Mouse (Mus musculus) right cerebral cortex, postnatal 36 days (tissue): Measurements from ENCODE around the gene Ajap1.

ENCODE experiments used
- DNase-seq, 2 experiments: peaks; one replicate each; pipeline ENCODE4 v3.0.0; 2022; ENCODE audit warnings: low spot score in 2 of 2, mixed read lengths in 1 of 2

Ajap1 gene

DNA sequence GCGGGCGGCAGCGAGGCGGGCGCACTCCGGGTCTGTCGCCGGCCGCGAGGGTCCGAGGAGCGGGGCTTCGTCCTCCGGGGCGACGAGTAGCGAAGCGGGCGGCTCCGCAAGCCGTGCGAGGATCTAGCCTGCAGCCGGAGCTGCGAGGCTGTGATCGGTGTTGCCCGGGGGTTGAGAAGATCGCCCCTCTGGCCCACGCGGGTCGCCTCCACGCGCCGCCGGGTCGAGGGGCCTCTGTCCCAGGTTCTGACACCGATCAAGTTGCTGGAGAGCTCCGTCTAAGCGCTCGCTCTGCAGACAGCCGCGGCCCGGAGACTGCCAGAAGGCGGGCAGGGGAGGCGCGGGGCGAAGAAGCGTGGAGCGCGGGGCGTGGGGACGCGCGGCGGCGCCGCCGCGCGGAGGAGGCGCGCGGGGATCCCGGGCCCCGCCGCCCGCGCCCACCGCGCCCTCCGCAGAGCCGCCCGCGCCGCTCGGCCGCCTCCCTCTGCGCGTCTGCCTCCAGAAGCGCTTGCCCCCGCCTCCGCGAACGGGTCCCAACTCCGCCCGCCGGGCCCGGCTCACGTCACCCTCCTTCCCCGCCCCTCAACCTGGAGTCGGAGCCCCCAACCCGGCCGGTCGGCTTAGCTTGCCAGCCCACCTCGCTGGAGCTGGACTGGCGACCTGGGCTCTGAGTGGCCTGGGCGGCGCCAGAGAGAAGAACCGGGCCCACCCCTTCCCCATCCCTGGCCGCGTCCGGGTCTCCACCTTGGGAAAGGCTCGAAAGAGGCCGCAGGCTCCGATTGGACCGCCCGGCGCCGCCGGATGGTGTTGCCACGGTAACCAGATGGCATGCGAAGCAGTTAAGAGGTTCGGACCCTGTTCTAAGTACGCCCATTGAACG lies at the start of gene Ajap1:
Gene Ajap1, minus strand, starts transcription at position 353 of the 880 bp plus-strand sequence.
- DNase-seq, result peak; percentile 70 to 74

DNA sequence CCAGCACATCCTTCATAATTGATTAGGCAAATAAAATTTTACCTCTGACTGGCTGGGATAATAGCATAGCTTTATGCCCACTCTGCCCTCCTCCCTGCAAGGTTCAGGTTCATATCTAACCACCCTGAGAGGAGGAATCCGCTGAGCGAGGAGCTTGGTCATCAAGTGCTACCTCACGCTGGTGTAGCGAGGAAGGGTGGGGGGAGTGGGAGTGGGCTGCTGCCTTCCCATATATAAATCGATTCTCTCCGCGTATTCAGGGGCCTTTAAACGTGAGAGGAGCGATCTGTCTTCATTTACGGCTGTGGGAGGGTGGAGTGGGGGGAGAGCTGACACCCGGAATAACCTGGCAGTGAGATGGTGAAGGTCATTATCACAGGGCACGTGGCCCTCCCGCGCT lies 47.9 kb upstream of the Ajap1 start:
- DNase-seq, result no peak

DNA sequence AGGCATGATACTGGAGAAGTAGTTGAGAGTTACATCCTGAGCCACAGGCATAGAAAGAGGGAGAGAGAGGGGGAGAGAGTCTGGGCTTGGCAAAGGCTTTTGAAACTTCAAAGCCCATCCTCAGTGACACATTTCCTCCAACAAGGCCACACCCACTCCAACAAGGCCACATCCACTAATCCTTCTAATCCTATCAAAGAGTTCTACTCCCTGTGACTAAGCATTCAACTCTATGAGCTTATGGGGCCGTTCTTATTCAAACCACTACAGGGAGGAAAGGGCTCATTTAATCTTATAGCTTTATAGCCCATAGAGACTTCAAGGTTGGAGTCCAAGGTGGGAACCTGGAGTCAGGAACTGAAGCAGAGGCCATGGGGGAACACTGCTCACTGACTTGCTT lies 39.0 kb upstream of the Ajap1 start:
- no peak for DNase-seq

GRCm38 (mm10) chr4:153519888-153520287 lies 37.3 kb upstream of the Ajap1 start:
- DNase-seq, result no peak

GRCm38 (mm10) chr4:153519289-153519688 lies 36.7 kb upstream of the Ajap1 start:
- DNase-seq, result no peak

GRCm38 (mm10) chr4:153515786-153516185 lies 33.2 kb upstream of the Ajap1 start:
- DNase-seq, result no peak

DNA sequence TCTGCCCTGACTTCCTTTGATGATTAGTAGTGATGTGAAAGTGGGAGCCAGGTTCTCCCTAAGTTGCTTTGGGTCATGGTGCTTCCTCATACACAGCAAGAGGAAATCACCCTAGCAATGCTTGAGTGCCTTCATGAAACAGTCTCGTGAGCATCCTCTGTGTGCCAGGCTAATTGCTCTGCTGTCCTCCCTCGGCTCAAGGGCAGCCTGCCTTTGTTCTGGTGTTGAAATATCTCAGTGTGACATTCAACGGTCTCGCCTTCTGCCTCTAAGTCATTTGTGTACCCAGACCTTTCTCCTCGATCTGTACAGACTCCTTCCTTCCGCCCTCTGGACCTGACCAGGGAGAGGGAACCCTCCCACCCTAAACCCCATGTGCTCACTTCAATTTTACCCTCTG lies 31.5 kb upstream of the Ajap1 start:
- no peak for DNase-seq

- no peak for DNase-seq
Measured at GRCm38 (mm10) chr4:153511530-153511929, 28.9 kb upstream of the Ajap1 start.

DNA sequence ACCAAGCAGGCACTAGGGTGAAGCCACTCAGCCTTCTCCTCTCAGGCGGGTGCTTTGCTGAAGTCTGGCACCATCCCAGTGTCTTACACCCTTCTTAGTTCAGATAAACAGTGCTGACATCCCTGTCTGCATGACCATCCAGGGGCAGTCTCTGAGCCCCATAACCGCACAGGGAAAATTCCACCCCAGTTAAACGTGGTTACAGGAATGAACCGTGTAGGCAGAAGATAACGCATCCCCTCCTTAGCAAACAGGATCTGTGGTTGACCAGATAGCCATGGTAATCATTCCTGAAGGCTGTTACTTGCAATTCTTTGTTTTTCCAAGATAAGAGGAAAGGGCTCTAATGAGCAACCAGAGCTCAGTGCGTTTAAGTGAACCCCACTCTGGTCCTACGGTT lies 19.3 kb upstream of the Ajap1 start:
- DNase-seq, result no peak

- no peak for DNase-seq
Measured at GRCm38 (mm10) chr4:153492444-153492843, 9.8 kb upstream of the Ajap1 start.

GRCm38 (mm10) chr4:153489116-153489515 lies 6.5 kb upstream of the Ajap1 start:
- DNase-seq, result no peak

DNA sequence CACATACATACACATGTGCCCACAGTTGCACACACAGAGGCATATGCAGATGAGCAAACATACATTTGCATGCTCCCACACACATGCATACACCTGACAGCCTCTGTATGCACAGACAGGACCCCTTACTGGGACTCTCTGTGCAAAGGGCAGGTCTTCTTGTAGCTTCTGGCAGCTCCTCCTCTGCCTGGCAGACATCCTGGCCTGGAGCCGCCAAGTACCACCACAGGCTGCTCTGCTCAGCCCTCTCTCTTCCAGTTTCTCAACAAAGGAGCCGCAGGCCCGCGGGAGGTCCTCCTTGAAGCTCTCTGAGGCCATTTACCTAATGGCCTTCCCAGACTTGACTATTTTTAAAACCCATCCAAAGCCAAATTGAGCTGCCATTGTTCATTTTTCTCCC lies 3.3 kb upstream of the Ajap1 start:
- DNase-seq, result no peak

GRCm38 (mm10) chr4:153484392-153484791 lies 1.8 kb upstream of the Ajap1 start:
- peak; percentile 55 to 61 for DNase-seq

DNA sequence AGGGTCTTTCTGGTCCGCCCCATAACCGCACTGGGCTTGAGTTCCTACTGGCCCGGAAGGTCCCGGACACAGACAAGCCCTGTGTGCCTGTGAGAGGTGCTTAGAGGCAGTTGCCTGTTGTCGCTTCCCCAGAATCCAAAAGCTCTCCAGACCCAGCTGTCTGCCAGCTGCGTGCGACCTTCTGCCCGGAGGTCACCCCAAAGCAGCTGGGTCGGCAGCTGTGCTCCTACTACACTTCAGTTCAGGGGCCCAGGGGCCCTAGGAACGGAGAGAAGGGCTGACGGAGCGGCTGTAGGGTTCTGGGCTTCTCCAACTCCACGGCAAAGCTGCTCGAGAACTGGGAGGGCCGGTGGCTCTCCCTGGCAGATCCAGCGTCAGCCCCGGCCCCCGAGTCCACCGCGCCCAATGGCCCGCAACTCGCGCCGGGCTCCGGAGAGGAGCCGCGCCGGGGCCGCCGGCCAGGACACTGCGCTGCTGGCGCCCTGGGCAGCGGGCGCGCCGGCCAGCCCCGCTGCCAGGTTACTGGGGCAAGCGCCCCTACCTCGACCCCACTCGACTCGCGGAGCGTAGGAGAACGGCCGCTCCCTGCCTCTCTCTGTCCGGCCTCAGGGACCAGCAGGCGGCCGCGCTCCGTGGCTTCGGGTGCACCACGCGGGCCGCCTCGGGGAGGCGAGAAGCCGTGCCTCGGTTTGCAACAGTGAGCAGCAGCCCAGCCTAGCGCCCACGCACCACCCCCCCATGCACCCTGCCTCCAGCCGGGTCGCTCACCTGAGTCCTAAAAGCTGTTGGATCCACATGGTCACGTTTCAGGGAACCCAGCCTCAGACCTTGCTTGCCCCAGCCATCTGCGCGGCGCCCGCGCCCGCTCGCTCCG lies 1.0 kb downstream of the Ajap1 start:
- DNase-seq, result no peak

DNA sequence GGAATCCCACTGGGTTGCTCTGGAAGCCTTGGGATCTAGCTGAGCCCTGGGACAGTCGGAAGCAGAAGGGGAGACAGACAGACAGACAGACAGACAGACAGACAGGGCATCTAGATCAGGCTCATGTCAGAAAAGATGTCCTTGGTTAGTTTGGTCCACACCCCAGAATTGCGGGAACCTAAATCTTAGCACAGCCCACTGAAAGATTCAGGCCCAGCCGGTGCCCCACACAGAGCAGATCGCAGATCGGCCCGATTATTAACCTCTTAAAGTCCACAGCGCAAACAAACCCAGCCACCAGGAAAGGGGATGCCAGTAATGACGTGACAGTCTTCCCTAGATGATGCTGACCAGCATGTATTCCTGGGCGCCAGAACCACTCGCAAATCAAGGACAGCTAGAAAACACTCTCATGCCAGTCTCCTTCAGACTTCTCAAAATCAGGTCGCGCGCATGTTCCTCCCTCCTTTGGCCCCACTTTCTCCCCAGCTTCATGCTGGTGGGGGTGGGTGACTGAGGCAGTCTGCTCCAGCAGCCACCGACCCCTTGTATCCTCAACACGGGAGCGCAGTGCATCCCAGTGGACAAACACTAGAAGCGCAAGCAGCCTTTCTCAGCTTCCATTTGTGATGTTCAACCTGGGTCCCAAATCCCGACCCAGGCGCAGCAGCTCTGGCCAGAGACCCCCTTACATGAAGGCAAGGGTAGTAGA lies 1.9 kb downstream of the Ajap1 start:
- peak in 1 of 2 experiments; percentile 67 for DNase-seq

GRCm38 (mm10) chr4:153479144-153479543 lies 3.5 kb downstream of the Ajap1 start:
- DNase-seq, result no peak

- DNase-seq, result no peak
Measured at GRCm38 (mm10) chr4:153473480-153474252, 8.9 kb downstream of the Ajap1 start.

DNA sequence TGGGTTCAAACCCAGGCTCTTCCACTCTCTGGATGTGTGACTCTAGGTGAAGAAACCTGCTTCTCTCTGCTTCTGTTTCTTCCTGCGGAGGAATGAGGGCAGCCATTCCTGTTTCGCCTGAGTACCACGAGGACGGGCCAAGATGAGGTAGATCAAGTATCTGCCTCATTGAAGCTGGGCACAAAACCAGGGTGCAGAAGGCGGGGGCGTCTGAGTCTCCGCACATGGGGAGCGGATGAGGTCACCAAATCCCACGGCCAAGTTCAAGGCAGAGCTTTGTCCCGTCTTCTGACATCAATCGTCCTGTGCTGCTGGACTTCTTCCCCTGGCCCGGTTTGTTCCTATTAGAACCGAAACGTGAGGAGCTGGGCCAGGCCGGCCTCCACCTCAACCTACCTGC lies 12.9 kb downstream of the Ajap1 start:
- peak in 1 of 2 experiments; percentile 56 for DNase-seq

GRCm38 (mm10) chr4:153459934-153460333 lies 22.7 kb downstream of the Ajap1 start:
- peak; percentile 68 to 82 for DNase-seq

DNA sequence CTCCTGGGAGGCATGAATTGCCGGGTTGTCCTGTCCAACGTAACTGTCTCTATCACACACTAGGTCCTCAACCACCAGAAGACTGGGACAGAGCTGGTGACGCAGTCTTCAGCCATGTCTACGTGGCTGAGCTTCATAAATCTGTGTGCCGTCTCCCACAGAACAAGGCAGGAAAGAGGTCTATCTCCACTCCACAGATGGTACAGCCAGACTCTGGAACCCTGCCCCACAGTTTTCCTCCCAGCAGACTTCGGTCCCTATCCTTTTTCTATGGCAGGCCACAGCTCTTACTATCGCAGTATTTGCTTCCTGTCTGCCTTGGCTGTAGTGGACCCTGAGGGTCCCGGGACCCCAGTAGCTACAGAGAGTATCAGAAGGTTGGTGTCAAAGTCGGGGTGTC lies 23.1 kb downstream of the Ajap1 start:
- DNase-seq, result no peak

DNA sequence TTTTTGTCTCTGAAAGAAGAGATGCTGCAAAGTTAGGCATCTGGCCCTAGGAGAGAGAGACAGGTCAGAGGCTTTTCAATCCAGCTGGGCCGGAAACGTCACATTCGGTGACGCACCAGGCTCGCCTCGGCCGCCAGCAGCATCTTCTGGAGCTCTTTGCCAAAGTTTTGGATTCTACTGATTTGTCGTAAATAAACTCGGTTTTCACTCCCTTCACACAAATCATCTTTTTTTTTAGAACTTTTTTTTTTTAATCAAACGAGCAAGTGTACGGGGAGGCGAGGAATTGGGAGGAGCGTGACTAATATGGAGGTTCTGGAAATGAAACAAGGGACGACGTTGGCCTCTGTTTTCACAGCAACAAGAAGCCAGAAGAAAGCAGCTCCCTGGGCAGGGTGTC lies 23.8 kb downstream of the Ajap1 start:
- no peak for DNase-seq
